Mouse (Mus musculus): Measurements from ENCODE around the gene Zfp637.
A peak's percentile ranks its signal among the peaks of the same experiment; 100 is the strongest.
"Not testable (repeated sequence)": the region's sequence is repeated elsewhere in the genome, so short reads cannot be mapped to it uniquely, and the experiment has no call there.

The Zfp637 gene

GRCm38 (mm10) chr6:117863751-117864150 lies 22.8 kb downstream of the Zfp637 start:
- no peak for DNase-seq (ENCODE audit: low spot score in 2 of 2)

- no peak for DNase-seq (ENCODE audit: low spot score in 2 of 2)
These were observed 27.2 kb downstream of the Zfp637 start for GRCm38 (mm10) chr6:117868187-117868586.

- no peak for DNase-seq (ENCODE audit: low spot score in 2 of 2)
These were observed 30.1 kb downstream of the Zfp637 start for GRCm38 (mm10) chr6:117871034-117871433.

- DNase-seq (ENCODE audit: low spot score in 2 of 2), result not testable (repeated sequence)
These were observed 32.5 kb downstream of the Zfp637 start for GRCm38 (mm10) chr6:117873450-117873849.

- no peak for DNase-seq (ENCODE audit: low spot score in 2 of 2)
These were observed 33.8 kb downstream of the Zfp637 start for GRCm38 (mm10) chr6:117874621-117875281.

- DNase-seq (ENCODE audit: low spot score in 2 of 2), result peak; percentile 86 to 94
These were observed 37.9 kb downstream of the Zfp637 start for GRCm38 (mm10) chr6:117878700-117879407.

- DNase-seq (ENCODE audit: low spot score in 2 of 2), result peak; percentile 95 to 99
These were observed 38.6 kb downstream of the Zfp637 start for GRCm38 (mm10) chr6:117879408-117880115.

GRCm38 (mm10) chr6:117880394-117880838 lies 39.4 kb downstream of the Zfp637 start:
- DNase-seq (ENCODE audit: low spot score in 2 of 2), result no peak

GRCm38 (mm10) chr6:117881229-117881628 lies 40.2 kb downstream of the Zfp637 start:
- no peak for DNase-seq (ENCODE audit: low spot score in 2 of 2)

- DNase-seq (ENCODE audit: low spot score in 2 of 2), result no peak
These were observed 41.0 kb downstream of the Zfp637 start for GRCm38 (mm10) chr6:117881997-117882396.

GRCm38 (mm10) chr6:117885943-117886342 lies 45.0 kb downstream of the Zfp637 start:
- DNase-seq (ENCODE audit: low spot score in 2 of 2), result no peak

- no peak for DNase-seq (ENCODE audit: low spot score in 2 of 2)
These were observed 47.1 kb downstream of the Zfp637 start for GRCm38 (mm10) chr6:117888032-117888431.

GRCm38 (mm10) chr6:117888642-117889096 lies 47.7 kb downstream of the Zfp637 start:
- DNase-seq (ENCODE audit: low spot score in 2 of 2), result no peak

- no peak for DNase-seq (ENCODE audit: low spot score in 2 of 2)
These were observed 49.3 kb downstream of the Zfp637 start for GRCm38 (mm10) chr6:117890257-117890656.

GRCm38 (mm10) chr6:117891369-117892160 lies 50.6 kb downstream of the Zfp637 start:
- DNase-seq (ENCODE audit: low spot score in 2 of 2), result no peak

GRCm38 (mm10) chr6:117892386-117892785 lies 51.4 kb downstream of the Zfp637 start:
- no peak for DNase-seq (ENCODE audit: low spot score in 2 of 2)

GRCm38 (mm10) chr6:117893435-117893834 lies 52.5 kb downstream of the Zfp637 start:
- no peak for DNase-seq (ENCODE audit: low spot score in 2 of 2)
